Mouse (Mus musculus) right cerebral cortex, postnatal 25 days (tissue): ENCODE results near the gene Ostn.
"Not testable (repeated sequence)": the region's sequence is repeated elsewhere in the genome, so short reads cannot be mapped to it uniquely, and the experiment has no call there.

Experiments
- DNase-seq: peaks from one replicate; pipeline ENCODE4 v3.0.0; 2022

The Ostn gene

GRCm38 (mm10) chr16:27307189-27307588 is at the start of gene Ostn:
Gene Ostn (plus strand): TSS chr16:27307489.
- not testable (repeated sequence) for DNase-seq

- no peak for DNase-seq
These were observed 38.5 kb upstream of the Ostn start for GRCm38 (mm10) chr16:27268748-27269147.

GRCm38 (mm10) chr16:27287410-27287809 is 19.9 kb upstream of the Ostn start:
- DNase-seq, result no peak

GRCm38 (mm10) chr16:27296508-27296907 is 10.8 kb upstream of the Ostn start:
- DNase-seq, result no peak

- DNase-seq, result no peak
These were observed 10.4 kb upstream of the Ostn start for GRCm38 (mm10) chr16:27296929-27297328.

GRCm38 (mm10) chr16:27319099-27319498 is 11.8 kb downstream of the Ostn start:
- no peak for DNase-seq

GRCm38 (mm10) chr16:27322047-27322446 is 14.8 kb downstream of the Ostn start:
- no peak for DNase-seq

GRCm38 (mm10) chr16:27326463-27326862 is 19.2 kb downstream of the Ostn start:
- DNase-seq, result no peak

- DNase-seq, result no peak
These were observed 40.2 kb downstream of the Ostn start for GRCm38 (mm10) chr16:27347521-27347920.

GRCm38 (mm10) chr16:27348359-27348758 is 41.1 kb downstream of the Ostn start:
- no peak for DNase-seq

GRCm38 (mm10) chr16:27349235-27349634 is 41.9 kb downstream of the Ostn start:
- DNase-seq, result no peak

- no peak for DNase-seq
These were observed 42.7 kb downstream of the Ostn start for GRCm38 (mm10) chr16:27349878-27350532.

GRCm38 (mm10) chr16:27354464-27354863 is 47.2 kb downstream of the Ostn start:
- no peak for DNase-seq

- DNase-seq, result no peak
These were observed 52.8 kb downstream of the Ostn start for GRCm38 (mm10) chr16:27360059-27360458.

- no peak for DNase-seq
These were observed 62.9 kb downstream of the Ostn start, which contains the start of gene Uts2b for GRCm38 (mm10) chr16:27370191-27370590. Gene Uts2b (minus strand): TSS chr16:27370239.

GRCm38 (mm10) chr16:27370700-27371099 is 63.4 kb downstream of the Ostn start:
- no peak for DNase-seq

GRCm38 (mm10) chr16:27374139-27374538 is 66.8 kb downstream of the Ostn start:
- no peak for DNase-seq

- no peak for DNase-seq
These were observed 68.0 kb downstream of the Ostn start for GRCm38 (mm10) chr16:27375318-27375717.

GRCm38 (mm10) chr16:27376556-27376955 is 69.3 kb downstream of the Ostn start:
- no peak for DNase-seq

- no peak for DNase-seq
These were observed 74.9 kb downstream of the Ostn start for GRCm38 (mm10) chr16:27382217-27382616.

- peak; percentile 24 for DNase-seq
These were observed 77.8 kb downstream of the Ostn start for GRCm38 (mm10) chr16:27384893-27385603.

GRCm38 (mm10) chr16:27385649-27386048 is 78.4 kb downstream of the Ostn start:
- DNase-seq, result no peak

GRCm38 (mm10) chr16:27386850-27387407 is 79.6 kb downstream of the Ostn start:
- DNase-seq, result no peak
